Mouse (Mus musculus) fat pad, adult 2 months (tissue): Measurements from ENCODE around the gene Sh3bgr.

Source experiments
- DNase-seq: peaks from one replicate; pipeline ENCODE4 v3.0.0-alpha.2; 2011; ENCODE audit warnings: low read depth, low spot score; ENCODE audit errors: extremely low read depth

Gene Sh3bgr

DNA sequence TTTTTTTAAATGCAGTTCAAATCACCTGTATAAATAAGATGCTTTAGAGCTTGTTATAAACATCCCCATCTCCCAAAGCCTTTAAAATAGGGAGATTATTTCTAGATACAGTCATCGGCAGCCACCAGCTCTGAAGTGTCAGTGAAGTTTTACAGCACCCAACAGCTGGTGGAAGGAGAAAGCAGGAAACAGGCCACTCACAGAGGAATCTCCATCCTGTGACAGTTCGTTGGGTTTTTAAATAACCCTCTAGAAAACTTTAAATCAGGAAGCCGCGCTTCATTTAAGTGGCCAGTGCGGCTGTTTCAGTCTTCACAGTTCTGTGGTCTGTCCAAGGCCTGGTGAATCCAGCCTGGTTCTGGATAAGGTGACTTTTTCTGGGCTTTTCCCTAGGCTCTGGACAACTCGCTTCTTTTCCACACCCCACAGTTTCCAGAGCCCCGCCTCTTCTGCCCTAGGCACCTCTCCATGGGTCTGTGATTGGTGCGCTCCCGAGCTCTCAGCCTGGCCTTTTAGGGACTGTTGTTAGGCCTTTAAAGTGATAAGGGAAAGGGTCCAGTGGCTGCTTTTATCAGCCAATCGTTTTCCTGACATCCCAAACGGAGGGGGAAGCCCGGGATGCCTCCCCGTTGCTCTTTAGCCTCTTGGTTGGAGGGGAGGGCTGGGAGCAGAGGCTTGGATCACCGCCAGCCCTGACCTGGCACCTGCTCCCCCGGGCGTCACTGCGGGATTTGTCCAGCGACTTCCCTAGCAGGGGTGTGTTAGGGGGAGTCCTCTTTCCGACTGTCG lies at the start of gene Sh3bgr:
Sh3bgr (plus strand) TSS at position 538 of the 789 bp plus-strand sequence.
- no peak for DNase-seq

DNA sequence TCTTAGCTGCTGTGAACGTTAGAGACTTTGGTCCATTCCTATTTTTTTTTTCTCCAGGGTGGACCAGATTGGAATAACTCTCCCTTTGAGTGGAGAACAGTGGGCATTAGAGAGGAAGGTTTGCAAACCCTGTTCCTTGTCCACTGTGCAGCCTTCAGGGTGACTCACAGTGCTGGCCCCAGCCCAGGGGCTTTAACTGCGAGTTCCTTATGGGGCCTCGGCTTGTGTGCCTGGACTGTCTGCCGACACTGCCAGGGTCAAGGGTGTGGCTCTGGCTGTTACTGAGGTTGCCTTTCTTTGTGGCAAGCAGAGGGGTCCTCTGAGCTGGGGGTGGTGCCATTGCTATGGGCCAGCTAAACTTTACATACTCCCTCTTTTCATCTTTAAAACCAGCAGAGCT lies 49.3 kb upstream of the Sh3bgr start:
- no peak for DNase-seq

DNA sequence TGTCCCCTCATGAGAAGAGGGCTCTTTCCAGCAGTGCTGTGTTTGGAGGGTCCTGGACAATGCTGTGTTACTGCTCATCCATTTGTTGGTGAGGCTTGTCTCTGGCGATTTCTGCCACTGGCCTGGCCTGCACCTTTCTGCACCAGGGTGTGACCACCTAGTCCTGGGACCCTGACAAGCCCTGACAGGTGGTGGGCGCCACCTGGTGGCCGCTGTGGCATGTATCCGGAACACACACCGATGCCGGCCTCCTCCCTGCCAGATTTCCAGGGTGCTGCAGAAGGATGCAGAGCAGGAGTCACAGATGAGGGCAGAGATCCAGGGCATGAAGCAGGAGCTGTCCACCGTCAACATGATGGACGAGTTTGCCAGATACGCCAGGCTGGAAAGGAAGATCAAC lies 48.7 kb upstream of the Sh3bgr start:
- DNase-seq, result no peak

DNA sequence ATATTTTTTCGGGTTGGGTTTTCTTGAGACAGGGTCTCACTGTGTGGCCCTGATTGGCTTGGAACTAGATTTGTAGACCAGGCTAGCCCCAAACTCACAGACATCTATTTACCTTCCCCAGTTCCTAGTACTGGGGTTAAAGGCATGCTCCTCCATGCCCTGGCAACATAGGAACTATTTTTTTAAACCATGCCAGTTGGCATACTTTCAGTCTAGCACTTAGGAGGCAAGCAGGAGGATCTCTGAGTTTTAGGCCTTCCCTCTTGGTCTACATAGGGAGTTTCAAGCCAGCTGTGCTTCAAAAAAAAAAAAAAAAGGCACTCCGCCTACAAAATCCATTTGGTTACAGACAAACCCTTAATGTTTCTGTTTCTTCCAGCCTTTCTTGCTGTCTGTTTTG lies 45.8 kb upstream of the Sh3bgr start:
- DNase-seq, result peak; percentile 98

DNA sequence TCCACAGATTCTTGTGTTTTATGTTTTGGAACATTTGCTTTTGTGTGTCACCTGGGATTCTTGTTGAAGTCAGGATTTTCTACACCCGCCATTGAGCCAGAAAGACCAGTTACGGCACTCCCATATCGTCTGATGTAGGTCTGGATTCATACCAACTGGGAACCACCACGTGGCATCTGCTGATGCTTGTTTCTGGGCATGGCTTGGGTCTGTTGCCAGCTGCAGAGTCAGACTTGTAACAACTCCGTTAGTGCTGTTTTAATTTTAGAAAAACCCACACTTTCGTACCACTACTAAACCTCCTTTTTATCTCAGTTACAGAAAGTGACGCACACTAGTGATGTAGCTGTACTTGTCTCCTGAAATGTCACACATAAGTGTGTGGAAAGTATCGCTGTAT lies 44.2 kb upstream of the Sh3bgr start:
- no peak for DNase-seq

DNA sequence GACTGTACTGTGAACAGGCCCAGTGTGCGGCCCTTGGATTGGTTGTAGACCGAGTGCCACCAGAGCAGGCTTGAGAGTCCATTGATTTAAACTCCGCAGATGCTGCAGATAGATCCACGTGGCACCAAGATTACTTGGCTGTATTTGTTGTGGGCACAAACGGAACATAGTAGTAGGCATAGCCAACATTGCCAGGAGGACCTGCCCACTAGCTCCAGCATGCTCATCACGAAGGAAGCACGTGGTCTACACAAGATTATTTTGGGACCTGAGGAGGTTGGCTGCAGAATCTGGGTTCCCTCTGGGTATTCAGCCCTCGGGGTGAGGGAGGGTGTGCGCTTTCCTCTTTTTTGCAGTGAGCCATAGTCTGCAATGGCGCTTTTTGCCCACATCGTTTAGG lies 43.1 kb upstream of the Sh3bgr start:
- no peak for DNase-seq

DNA sequence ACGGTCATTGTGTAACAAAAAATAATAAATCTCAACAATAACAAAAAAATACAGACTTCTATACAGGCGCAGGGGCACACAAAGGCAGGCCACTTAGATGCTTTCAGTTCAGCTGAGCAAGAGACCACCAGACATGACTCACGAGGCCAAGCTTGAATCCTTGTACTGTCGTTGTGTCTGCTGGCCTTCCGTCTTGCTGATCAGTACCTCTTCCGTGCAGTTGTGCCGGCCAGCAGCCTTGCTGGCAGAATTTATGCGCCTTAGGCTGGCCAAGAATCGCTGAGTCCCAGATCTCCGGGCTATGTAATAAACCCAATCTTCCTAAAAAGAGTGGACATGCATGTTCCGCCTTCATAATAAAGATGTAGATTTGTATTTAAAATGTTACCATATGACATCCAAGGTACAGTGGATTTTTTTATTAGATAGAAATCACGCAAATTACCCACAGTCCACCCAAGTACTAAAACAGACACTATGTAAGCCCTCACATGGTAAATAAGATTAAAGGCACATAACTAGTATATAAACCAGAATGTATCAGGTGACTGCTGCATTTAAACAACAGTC lies 41.7 kb upstream of the Sh3bgr start:
- DNase-seq, result no peak

DNA sequence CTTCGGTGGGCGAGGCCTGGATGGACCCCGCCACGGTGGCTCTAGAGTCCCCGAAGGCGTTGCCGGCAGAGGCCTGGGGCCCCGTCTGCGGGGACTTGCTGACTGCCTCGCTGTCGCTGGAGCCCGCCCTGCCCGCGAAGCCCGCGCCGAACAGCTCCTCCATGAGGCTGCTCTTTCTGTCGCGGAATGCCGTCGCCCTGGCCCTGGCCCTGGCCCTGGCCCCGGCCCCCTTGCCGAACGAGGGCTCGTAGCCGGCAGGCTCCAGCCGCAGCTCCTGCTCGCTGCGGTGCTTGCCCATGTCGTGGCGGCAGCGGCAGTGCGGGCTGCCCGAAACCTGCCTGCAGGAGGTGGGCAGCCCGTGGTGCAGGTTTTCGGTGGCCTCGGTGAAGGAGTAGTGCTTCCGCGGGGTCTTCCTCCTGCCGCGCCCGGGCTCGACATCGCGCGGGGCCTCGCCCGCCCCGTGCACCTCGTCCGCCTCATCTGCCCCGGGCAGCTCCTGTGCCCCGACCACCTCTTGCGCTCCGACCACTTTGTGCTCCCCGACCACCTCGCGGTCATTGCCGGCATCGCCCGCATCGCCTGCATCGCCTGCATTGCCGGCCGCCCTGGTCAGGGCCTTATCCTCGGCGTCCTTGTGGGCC lies 41.0 kb upstream of the Sh3bgr start:
- no peak for DNase-seq

DNA sequence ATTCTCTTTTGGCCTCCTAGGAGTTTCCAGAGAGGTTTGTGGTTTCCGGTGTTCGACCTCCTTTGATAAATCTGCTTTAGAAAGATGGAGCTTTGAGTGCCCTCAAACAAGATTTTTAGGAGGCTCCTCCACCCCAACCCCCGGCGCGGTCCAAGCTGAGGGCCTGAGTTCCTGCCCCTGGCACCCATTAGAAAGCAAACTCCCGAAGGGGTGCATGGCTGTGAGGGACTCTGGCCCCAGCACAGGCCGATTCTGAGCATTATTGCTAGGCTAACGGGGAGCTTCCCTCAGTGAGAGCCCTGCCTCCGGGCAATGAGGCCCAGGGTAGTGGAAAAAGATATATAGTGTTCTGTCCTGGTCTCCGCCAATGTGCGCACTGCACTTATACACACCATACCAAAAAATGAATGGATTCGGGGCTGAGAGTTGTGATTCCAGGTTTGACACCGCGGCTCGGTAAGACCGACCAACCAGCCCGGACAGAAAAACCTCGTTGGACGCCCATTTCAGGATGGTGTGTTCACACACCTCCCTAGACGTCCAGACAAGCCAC lies 40.4 kb upstream of the Sh3bgr start:
- DNase-seq, result no peak

DNA sequence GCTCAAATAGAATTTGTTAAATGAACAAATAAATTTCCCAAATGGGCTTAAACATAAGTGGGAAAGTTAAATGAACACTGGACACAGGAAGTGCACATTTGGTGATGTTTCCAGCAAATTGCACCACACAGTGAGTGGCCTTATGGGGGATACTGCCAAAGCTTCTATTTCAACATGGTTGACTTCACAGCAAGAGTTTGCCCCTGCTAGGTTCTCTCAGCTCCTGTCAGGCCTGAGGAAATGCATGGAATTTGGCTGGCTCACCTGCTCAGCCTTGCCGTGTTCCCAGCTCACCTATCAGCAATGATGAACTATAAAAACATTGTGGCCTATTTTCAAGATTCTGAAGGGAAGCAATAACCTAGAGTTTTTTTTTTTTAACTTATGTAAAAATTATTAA lies 39.3 kb upstream of the Sh3bgr start:
- no peak for DNase-seq

DNA sequence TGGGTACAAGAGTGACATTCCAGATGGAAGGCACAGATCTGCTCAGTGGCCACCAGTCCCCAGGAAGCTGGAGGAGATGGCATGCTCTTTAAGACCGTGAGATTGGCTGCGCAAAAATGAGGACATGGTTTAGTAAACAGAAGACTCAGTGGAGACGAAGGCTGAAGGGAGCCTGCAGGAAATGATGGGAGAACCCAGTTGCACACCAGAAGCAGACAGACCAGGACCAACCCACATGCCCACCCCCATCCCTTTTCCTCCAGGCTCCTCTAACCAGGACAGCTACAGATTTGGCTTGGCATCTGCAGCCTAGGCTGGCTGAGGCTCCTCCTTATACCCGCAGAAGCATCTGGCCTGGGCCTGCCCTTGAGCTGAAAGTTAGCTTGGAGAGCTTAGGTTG lies 38.9 kb upstream of the Sh3bgr start:
- no peak for DNase-seq

DNA sequence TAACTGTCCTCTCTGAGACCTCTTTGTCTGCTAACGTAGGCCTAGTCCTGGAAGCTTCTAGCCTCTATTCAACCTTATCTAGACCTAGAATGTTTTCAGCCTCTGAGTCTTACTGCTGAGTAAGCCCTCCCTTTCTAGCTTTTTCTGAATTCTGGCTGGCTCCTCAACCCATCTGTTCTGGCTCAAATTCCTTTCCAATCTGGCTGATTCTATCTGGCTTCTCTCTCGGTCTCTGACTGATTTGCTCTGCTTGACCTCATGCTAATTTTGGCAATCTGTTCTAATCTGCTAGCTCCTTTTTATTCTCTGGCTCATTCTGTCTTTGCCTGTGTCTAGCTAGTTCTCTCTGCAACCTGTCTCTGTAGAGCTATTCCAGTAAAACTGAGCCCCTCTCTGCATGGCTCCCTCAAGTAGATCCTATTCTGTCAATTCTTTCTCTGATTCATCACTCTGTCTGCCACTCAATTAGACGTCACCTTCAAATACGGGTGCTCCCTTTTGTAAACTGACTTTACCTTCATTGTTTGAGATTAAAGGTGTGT lies 34.5 kb upstream of the Sh3bgr start:
- DNase-seq, result no peak

DNA sequence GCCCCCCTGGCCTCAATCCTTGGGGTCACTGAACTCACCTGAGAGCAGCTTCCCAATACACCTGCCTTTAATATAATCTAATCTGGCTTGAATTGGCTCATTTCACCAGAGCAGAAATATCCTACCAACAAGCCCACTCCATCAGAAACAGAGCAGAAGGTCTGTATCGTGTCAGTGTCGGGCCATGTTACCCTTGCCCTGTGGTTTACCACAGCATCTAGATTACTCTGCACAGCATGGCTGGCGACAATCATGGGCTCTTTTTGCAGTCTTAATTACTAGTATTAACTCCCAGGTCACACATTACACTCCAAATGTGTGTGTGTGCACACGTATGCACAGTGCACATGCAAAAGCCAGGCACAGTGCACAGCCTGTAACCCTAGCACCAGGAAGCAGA lies 31.4 kb upstream of the Sh3bgr start:
- no peak for DNase-seq

DNA sequence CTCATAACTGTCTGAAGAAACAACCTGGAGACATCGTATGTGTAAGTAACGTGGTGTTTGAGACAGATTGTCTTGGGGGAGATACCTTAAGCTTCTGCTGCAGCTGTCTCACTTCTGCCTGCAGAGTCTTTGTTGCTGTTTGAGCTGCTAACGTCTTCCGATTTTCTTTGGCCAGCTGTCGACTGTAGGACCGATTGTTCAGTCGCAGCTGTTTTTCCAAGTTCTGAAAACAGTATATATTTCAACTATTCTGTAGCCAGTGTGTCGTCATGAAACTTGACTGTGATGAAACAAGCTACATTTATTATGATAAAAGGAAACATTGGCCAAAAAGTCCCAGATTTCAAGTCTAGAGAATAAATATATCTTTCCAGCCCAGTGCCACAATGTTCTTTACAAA lies 26.6 kb upstream of the Sh3bgr start:
- no peak for DNase-seq

DNA sequence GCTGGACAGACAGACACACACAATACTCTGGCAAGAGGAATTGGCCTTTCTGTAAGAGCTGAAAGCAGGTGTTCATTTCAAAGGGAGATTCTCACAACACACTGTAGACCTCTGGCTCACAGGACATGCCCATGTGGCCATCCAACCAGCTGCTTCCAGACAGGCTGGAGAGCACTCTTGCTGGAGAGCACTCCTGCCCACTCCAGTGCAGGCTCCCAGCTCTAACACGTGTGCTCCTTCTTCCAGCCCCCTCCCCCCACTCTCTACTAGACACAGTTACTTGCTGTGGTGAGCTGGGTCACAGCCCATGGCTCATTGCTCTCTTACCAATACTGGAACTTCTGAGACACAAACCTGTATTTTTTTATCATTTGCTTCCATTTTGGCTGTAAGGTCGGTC lies 24.9 kb upstream of the Sh3bgr start:
- DNase-seq, result no peak

DNA sequence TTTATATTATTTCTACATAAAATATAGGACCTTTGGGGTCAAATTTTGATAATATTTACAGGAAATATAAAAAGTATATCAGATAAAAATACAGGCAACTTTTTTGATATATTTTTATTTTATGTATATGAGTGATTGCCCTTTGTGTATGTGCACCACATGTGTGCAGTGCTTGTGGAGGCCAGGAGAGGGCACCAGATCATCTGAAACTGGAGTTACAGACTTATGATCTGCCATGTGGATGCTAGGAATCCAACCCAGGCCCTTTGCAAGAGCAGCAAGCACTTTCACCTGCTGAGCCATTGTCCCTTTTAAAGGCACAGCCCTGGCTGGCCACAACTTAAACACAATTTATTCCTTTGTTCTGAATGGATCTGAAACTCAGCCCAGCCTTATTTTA lies 21.1 kb upstream of the Sh3bgr start:
- DNase-seq, result no peak

DNA sequence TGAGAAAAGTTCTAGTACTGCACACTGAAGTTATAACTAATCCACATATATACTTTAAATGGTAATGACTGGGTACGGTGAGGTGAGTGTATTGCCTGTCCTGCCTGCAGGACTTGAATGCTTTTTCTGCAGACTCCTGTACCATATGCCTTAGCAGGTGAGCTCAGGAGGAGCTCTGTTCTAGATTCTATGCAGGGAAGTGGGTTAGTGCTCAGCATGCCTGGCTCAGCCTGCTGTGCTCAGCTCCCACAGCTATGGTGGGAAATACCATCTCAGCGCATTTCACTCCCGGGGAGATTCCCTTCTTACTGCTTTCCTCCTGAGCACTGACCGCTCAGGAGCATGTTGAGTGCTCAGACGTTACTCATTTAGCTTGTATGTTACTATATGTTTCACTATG lies 12.6 kb upstream of the Sh3bgr start:
- DNase-seq, result no peak

DNA sequence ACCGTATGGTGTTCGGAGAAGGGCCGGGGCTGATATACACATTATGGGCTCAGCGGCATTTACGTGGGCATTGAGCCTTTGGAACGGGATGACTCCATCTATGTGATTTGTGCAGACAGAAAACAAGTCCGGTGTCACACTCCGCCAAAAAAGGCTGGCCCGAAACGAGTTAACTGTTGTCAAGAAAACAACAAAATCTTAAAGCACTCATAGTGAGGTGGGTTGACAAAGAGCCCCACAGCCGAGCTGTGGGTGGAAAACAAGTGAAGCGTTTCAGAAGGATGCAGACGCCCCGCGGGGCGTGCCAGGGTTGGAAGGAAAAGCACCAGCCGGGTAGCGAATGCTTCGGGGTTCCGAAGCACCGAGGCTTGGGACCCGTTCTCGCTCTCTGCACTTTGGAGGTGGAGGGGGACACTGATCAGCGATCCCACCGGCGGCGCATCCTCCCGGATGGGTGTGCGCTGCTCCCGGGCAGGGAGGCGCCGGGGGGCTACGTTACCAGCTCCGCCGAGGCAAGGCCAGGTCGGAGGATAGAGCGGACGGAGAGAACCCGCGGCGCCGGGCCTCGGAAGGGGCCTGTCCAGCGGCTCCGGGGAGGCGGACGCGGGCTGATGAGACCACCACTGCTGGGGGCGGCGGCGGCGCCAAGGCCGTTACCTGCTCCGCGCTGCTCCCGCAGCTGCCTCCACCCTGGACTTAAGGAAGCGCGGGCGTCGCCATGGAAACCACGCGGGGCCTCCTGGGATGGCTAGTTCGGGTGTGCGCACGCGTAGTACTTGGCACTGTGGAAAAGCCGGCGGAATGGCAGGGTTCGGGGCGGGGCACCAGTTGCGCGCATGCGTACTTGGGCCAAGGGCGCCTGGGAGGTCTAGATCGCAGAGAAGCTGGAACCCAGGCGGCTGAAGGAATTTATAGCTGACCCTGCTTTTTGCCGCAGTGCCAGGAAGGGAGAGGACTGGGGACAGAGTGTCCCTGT lies 8.4 kb upstream of the Sh3bgr start, which contains the start of gene Lca5l:
Lca5l (minus strand) TSS at position 741 of the 976 bp plus-strand sequence.
- DNase-seq, result peak; percentile 71

DNA sequence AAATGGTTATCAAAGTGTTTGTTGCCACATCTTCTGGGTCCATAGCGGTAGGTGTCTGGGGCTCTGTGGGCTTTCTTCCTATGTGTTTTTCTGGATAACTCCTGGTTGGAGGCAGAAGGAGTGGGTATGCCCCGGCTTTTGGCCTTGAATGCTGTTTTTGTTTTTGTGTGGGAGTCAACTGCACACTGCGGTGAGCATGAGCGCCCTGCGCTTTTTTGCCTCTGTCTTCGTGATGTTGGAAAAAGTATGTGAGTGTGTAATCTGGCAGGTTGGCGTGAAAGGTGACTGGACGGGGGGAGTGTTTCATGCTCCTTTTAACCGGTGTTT lies 415 bp downstream of the Sh3bgr start:
- DNase-seq, result no peak

DNA sequence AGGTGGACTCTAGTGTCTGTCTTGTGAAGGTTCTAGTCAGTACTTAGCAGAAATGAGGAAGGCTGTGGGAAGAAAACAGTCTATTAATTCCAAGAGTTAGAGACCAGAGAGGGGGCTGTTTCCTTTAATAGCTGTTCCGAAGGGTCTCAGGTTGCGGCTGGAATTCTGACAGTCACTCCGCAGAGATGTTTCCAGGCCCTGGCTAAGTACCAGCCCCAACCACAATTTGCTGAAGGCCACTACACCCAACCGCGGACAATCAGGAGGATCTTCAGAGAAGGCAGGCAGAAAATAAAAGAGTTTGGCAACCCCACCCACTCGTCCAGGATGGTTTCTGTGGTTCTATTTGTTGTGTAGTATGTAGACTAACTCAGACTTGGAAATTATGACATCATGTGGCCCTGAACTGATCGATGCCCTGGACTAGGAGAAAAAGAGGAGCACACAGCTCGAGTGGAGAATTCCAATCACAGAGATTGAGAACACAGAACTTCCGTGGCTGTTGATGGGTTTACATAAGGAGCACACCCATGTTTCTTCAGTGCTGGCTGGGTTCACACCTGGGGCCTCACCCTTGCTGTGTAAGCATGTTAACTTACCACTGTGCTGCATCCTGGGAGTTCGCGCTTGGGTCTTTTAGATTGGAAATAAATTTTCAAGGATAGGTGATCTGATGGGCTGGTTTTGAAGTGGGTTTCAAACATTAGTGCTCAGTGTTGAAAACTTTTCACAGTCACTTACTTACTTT lies 1.4 kb downstream of the Sh3bgr start:
- no peak for DNase-seq
